Mouse (Mus musculus) gastrocnemius, postnatal 14 days (tissue): ENCODE measurements around the gene Qprt. TPM values are rescaled to one million over a fixed set of nuclear protein-coding genes. Genes with fewer than 3 reads are reported as not detected.

Source experiments
- DNase-seq: peaks from one replicate; pipeline ENCODE4 v3.0.0; 2021; ENCODE audit warnings: mixed read lengths
- intact Hi-C: fragments of 180-260 bp; cut with DNase I; formaldehyde crosslinking; loops from one replicate; pipeline ENCODE4 v1.15.1; 2025; ENCODE audit warnings: low total_unique reads
- long read RNA-seq, 2 experiments: library from polyadenylated mRNA; stranded (forward); transcript quantifications; one replicate each; pipeline ENCODE4 v2.0.0; 2021
- total RNA-seq, 2 experiments: library from RNA; stranded (reverse); gene quantifications; 2 replicates each; pipeline ENCODE4 v1.2.3; 2021

Qprt gene
- 1 to 10 TPM in 1 of 2 experiments, under 1 TPM in 1; 0.97 to 1.4 TPM for total RNA-seq
- long read RNA-seq, experiment 1, partial matches to known transcripts = 0 of 1 reads
- long read RNA-seq, experiment 1, other reads (novel, unspliced or antisense) = 0 of 1 reads
- long read RNA-seq, experiment 2 = 0 reads

GRCm38 (mm10) chr7:127121911-127122270, at the start of gene Qprt:
TSS of gene Qprt (minus strand) at chr7:127122226.
- no peak for DNase-seq
- intact Hi-C loops = no loop called here

GRCm38 (mm10) chr7:127166501-127166900, 44.5 kb upstream of the Qprt start:
- DNase-seq = no peak
- intact Hi-C loops = no loop called here

- intact Hi-C loops = no loop called here
- DNase-seq = no peak
These were observed 43.8 kb upstream of the Qprt start for GRCm38 (mm10) chr7:127165607-127166493.

- intact Hi-C loops = no loop called here
- DNase-seq = no peak
These were observed 42.0 kb upstream of the Qprt start for GRCm38 (mm10) chr7:127164002-127164401.

- no peak for DNase-seq
- intact Hi-C loops = no loop called here
These were observed 40.5 kb upstream of the Qprt start for GRCm38 (mm10) chr7:127162546-127162945.

- no peak for DNase-seq
- intact Hi-C loops = no loop called here
These were observed 35.5 kb upstream of the Qprt start for GRCm38 (mm10) chr7:127157548-127157947.

- intact Hi-C loops = no loop called here
- no peak for DNase-seq
These were observed 31.5 kb upstream of the Qprt start for GRCm38 (mm10) chr7:127153477-127153876.

GRCm38 (mm10) chr7:127152464-127152863, 30.4 kb upstream of the Qprt start:
- DNase-seq = no peak
- intact Hi-C loops = no loop called here

- no peak for DNase-seq
- intact Hi-C loops = no loop called here
These were observed 25.9 kb upstream of the Qprt start for GRCm38 (mm10) chr7:127147901-127148300.

- DNase-seq = no peak
- intact Hi-C loops = no loop called here
These were observed 24.2 kb upstream of the Qprt start for GRCm38 (mm10) chr7:127146267-127146603.

GRCm38 (mm10) chr7:127145387-127146266, 23.6 kb upstream of the Qprt start:
- intact Hi-C loops = no loop called here

GRCm38 (mm10) chr7:127144412-127144811, 22.4 kb upstream of the Qprt start:
- intact Hi-C loops = no loop called here
- no peak for DNase-seq

More at GRCm38 (mm10) chr7:127145387-127146266, 23.6 kb upstream of the Qprt start:
- no peak for DNase-seq

GRCm38 (mm10) chr7:127142666-127143065, 20.6 kb upstream of the Qprt start:
- no peak for DNase-seq
- intact Hi-C loops = no loop called here

GRCm38 (mm10) chr7:127142214-127142613, 20.2 kb upstream of the Qprt start:
- DNase-seq = no peak
- intact Hi-C loops = no loop called here

GRCm38 (mm10) chr7:127140623-127141404, 18.8 kb upstream of the Qprt start:
- intact Hi-C loops = no loop called here
- no peak for DNase-seq

- intact Hi-C loops = no loop called here
These were observed 17.5 kb upstream of the Qprt start for GRCm38 (mm10) chr7:127139562-127139961.

GRCm38 (mm10) chr7:127139100-127139499, 17.1 kb upstream of the Qprt start:
- intact Hi-C loops = no loop called here
- DNase-seq = no peak

More at GRCm38 (mm10) chr7:127139562-127139961, 17.5 kb upstream of the Qprt start:
- no peak for DNase-seq

- DNase-seq = no peak
- intact Hi-C loops = no loop called here
These were observed 15.4 kb upstream of the Qprt start, which contains the start of gene Spn for GRCm38 (mm10) chr7:127137262-127138017. TSS of gene Spn (minus strand) at chr7:127137823.
